Mouse (Mus musculus): ENCODE measurements around the gene Lyzl4.

Lyzl4 gene

GRCm38 (mm10) chr9:121642001-121642400 is at the start of gene Lyzl4:
Gene Lyzl4, minus strand, starts transcription at chr9:121642096.
- DNase-seq, result peak; percentile 87

GRCm38 (mm10) chr9:121690734-121691133 is 48.8 kb upstream of the Lyzl4 start:
- DNase-seq, result no peak

- no peak for DNase-seq
Observed at GRCm38 (mm10) chr9:121690200-121690651, 48.3 kb upstream of the Lyzl4 start.

- DNase-seq, result no peak
Observed at GRCm38 (mm10) chr9:121684702-121685101, 42.8 kb upstream of the Lyzl4 start.

- no peak for DNase-seq
Observed at GRCm38 (mm10) chr9:121682037-121682680, 40.3 kb upstream of the Lyzl4 start.

- DNase-seq, result no peak
Observed at GRCm38 (mm10) chr9:121681191-121681590, 39.3 kb upstream of the Lyzl4 start.

GRCm38 (mm10) chr9:121679549-121679948 is 37.7 kb upstream of the Lyzl4 start:
- peak; percentile 38 to 52 for DNase-seq

GRCm38 (mm10) chr9:121677476-121677875 is 35.6 kb upstream of the Lyzl4 start:
- DNase-seq, result no peak

- no peak for DNase-seq
Observed at GRCm38 (mm10) chr9:121677069-121677468, 35.2 kb upstream of the Lyzl4 start.

GRCm38 (mm10) chr9:121675556-121675955 is 33.7 kb upstream of the Lyzl4 start:
- no peak for DNase-seq

GRCm38 (mm10) chr9:121675011-121675410 is 33.1 kb upstream of the Lyzl4 start:
- no peak for DNase-seq

- no peak for DNase-seq
Observed at GRCm38 (mm10) chr9:121673716-121674115, 31.8 kb upstream of the Lyzl4 start.

- no peak for DNase-seq
Observed at GRCm38 (mm10) chr9:121672311-121672710, 30.4 kb upstream of the Lyzl4 start.

- peak; percentile 63 to 68 for DNase-seq
Observed at GRCm38 (mm10) chr9:121671300-121671699, 29.4 kb upstream of the Lyzl4 start.

- DNase-seq, result peak in 1 of 2 experiments; percentile 23
Observed at GRCm38 (mm10) chr9:121669348-121669791, 27.5 kb upstream of the Lyzl4 start.

- no peak for DNase-seq
Observed at GRCm38 (mm10) chr9:121667822-121668221, 25.9 kb upstream of the Lyzl4 start.

- DNase-seq, result no peak
Observed at GRCm38 (mm10) chr9:121666957-121667630, 25.2 kb upstream of the Lyzl4 start.

- DNase-seq, result no peak
Observed at GRCm38 (mm10) chr9:121664104-121664503, 22.2 kb upstream of the Lyzl4 start.

- no peak for DNase-seq
Observed at GRCm38 (mm10) chr9:121663467-121663866, 21.6 kb upstream of the Lyzl4 start.

- DNase-seq, result peak in 1 of 2 experiments; percentile 23
Observed at GRCm38 (mm10) chr9:121659791-121660190, 17.9 kb upstream of the Lyzl4 start.

GRCm38 (mm10) chr9:121658248-121658647 is 16.4 kb upstream of the Lyzl4 start:
- no peak for DNase-seq

- no peak for DNase-seq
Observed at GRCm38 (mm10) chr9:121657143-121657542, 15.2 kb upstream of the Lyzl4 start.

GRCm38 (mm10) chr9:121656322-121656721 is 14.4 kb upstream of the Lyzl4 start:
- DNase-seq, result no peak

GRCm38 (mm10) chr9:121653668-121654067 is 11.8 kb upstream of the Lyzl4 start:
- DNase-seq, result no peak

Data from cerebellum, adult 18-20 months (tissue).